Mouse (Mus musculus): ENCODE results near the gene Cachd1.

Cachd1 gene

GRCm38 (mm10) chr4:100790176-100790575, 13.7 kb downstream of the Cachd1 start:
- DNase-seq (ENCODE audit: low read depth, low spot score) = no peak

- DNase-seq (ENCODE audit: low read depth, low spot score) = peak; percentile 85
These were observed 16.7 kb downstream of the Cachd1 start for GRCm38 (mm10) chr4:100793147-100793546.

- no peak for DNase-seq (ENCODE audit: low read depth, low spot score)
These were observed 19.0 kb downstream of the Cachd1 start for GRCm38 (mm10) chr4:100795523-100795922.

- DNase-seq (ENCODE audit: low read depth, low spot score) = no peak
These were observed 24.4 kb downstream of the Cachd1 start for GRCm38 (mm10) chr4:100800730-100801442.

- DNase-seq (ENCODE audit: low read depth, low spot score) = no peak
These were observed 24.9 kb downstream of the Cachd1 start for GRCm38 (mm10) chr4:100801443-100801786.

GRCm38 (mm10) chr4:100811057-100811695, 34.7 kb downstream of the Cachd1 start:
- DNase-seq (ENCODE audit: low read depth, low spot score) = peak; percentile 28

GRCm38 (mm10) chr4:100811802-100812510, 35.5 kb downstream of the Cachd1 start:
- DNase-seq (ENCODE audit: low read depth, low spot score) = peak; percentile 72

GRCm38 (mm10) chr4:100813767-100814461, 37.4 kb downstream of the Cachd1 start:
- DNase-seq (ENCODE audit: low read depth, low spot score) = no peak

GRCm38 (mm10) chr4:100819238-100819637, 42.8 kb downstream of the Cachd1 start:
- DNase-seq (ENCODE audit: low read depth, low spot score) = no peak

- no peak for DNase-seq (ENCODE audit: low read depth, low spot score)
These were observed 46.1 kb downstream of the Cachd1 start for GRCm38 (mm10) chr4:100822526-100822925.

GRCm38 (mm10) chr4:100827374-100827773, 50.9 kb downstream of the Cachd1 start:
- peak; percentile 67 for DNase-seq (ENCODE audit: low read depth, low spot score)

- no peak for DNase-seq (ENCODE audit: low read depth, low spot score)
These were observed 52.3 kb downstream of the Cachd1 start for GRCm38 (mm10) chr4:100828737-100829136.

GRCm38 (mm10) chr4:100837205-100837604, 60.7 kb downstream of the Cachd1 start:
- no peak for DNase-seq (ENCODE audit: low read depth, low spot score)

- peak; percentile 72 for DNase-seq (ENCODE audit: low read depth, low spot score)
These were observed 66.2 kb downstream of the Cachd1 start for GRCm38 (mm10) chr4:100842629-100843028.

GRCm38 (mm10) chr4:100843119-100843518, 66.6 kb downstream of the Cachd1 start:
- DNase-seq (ENCODE audit: low read depth, low spot score) = no peak

- DNase-seq (ENCODE audit: low read depth, low spot score) = peak; percentile 79
These were observed 74.5 kb downstream of the Cachd1 start for GRCm38 (mm10) chr4:100850846-100851495.

- DNase-seq (ENCODE audit: low read depth, low spot score) = no peak
These were observed 76.0 kb downstream of the Cachd1 start for GRCm38 (mm10) chr4:100852448-100852847.

GRCm38 (mm10) chr4:100853426-100853825, 77.0 kb downstream of the Cachd1 start:
- no peak for DNase-seq (ENCODE audit: low read depth, low spot score)

GRCm38 (mm10) chr4:100855373-100855772, 78.9 kb downstream of the Cachd1 start:
- DNase-seq (ENCODE audit: low read depth, low spot score) = no peak

- DNase-seq (ENCODE audit: low read depth, low spot score) = no peak
These were observed 81.0 kb downstream of the Cachd1 start for GRCm38 (mm10) chr4:100857411-100857869.

GRCm38 (mm10) chr4:100863861-100864428, 87.5 kb downstream of the Cachd1 start:
- DNase-seq (ENCODE audit: low read depth, low spot score) = peak; percentile 33

All from ZHBTc4 (cell line).